8 mouse cellular contexts compared by ENCODE assay signal in genomic region chr17:87351241-87352105, GRCm38 (mm10).
A peak's percentile ranks its signal among the peaks of the same experiment; 100 is the strongest.
DNase-seq lines count a peak whose midpoint lies in the region; ATAC-seq lines count a peak whose summit lies in the region.

No protein-coding gene starts in this region.

- H3K4me1 ChIP-seq in heart, embryonic 12.5 days (replicated peaks), result peaks cover 48% of the 10 kb centered on the region
- H3K4me1 ChIP-seq in neural tube, embryonic 15.5 days, result peaks cover 28% of the 10 kb centered on the region

- peak overlapping the region; percentile 4; the same call in 1 of the 2 replicates for H3K9ac ChIP-seq in heart, embryonic 12.5 days
- H3K9ac ChIP-seq in neural tube, embryonic 15.5 days (replicated peaks), result no peak overlapping the region

- no peaks in the 10 kb centered on the region for H3K27me3 ChIP-seq in heart, embryonic 12.5 days (replicated peaks)
- H3K27me3 ChIP-seq in neural tube, embryonic 15.5 days (replicated peaks), result no peaks in the 10 kb centered on the region

- ATAC-seq in heart, embryonic 12.5 days (ENCODE audit: insufficient number of reproducible peaks, low FRiP score), result no peak
- no peak for ATAC-seq in neural tube, embryonic 15.5 days (ENCODE audit: low FRiP score)

- 0 out of 2 replicates have a peak, but pooled peaks cover 2% of the 10 kb centered on the region for H3K9me3 ChIP-seq in heart, embryonic 12.5 days (replicated peaks)
- no peaks in the 10 kb centered on the region for H3K9me3 ChIP-seq in neural tube, embryonic 15.5 days (replicated peaks)

- no peak overlapping the region for H3K4me3 ChIP-seq in heart, embryonic 12.5 days
- H3K4me3 ChIP-seq in neural tube, embryonic 15.5 days (replicated peaks), result no peak overlapping the region

- peak; percentile 65 for DNase-seq in Muller cell, postnatal 12 days (ENCODE audit: inconsistent ontology term)
- DNase-seq in cerebellum, postnatal 10 days, result peak; percentile 74 to 81
- DNase-seq in kidney, adult 9 months, result peak; percentile 93
- no peak for DNase-seq in layer of hippocampus, postnatal 10 days (ENCODE audit: low spot score in 2 of 2)
- no peak for DNase-seq in spleen, postnatal 10 days (ENCODE audit: low spot score in 2 of 2)
- DNase-seq in thymus, postnatal 25 days, result no peak

- no peaks in the 10 kb centered on the region for H3K36me3 ChIP-seq in heart, embryonic 12.5 days
- no peaks in the 10 kb centered on the region for H3K36me3 ChIP-seq in neural tube, embryonic 15.5 days

- 19% methylated on average over 20 of the region's 20 CpGs for WGBS in heart, embryonic 12.5 days
- WGBS in neural tube, embryonic 15.5 days, result 28% methylated on average over 20 of the region's 20 CpGs

- H3K4me2 ChIP-seq in heart, embryonic 12.5 days, result peak overlapping the region; percentile 48
- peak overlapping the region; percentile 17; the same call in 1 of the 2 replicates for H3K4me2 ChIP-seq in neural tube, embryonic 15.5 days

- peak overlapping the region; percentile 73 for H3K27ac ChIP-seq in heart, embryonic 12.5 days (ENCODE audit: poor library complexity, severe bottlenecking)
- H3K27ac ChIP-seq in neural tube, embryonic 15.5 days (replicated peaks), result no peak overlapping the region; the same call in 1 of the 2 replicates

Comparison
In these comparisons a context has a peak if more than half of its experiments do, and no peak if none do; other contexts are left out.
1. DNase-seq: peak in Muller cell, postnatal 12 days (single experiment), cerebellum, postnatal 10 days (2 of 2) and kidney, adult 9 months (single experiment); none in layer of hippocampus, postnatal 10 days (0 of 2), spleen, postnatal 10 days (0 of 2) and thymus, postnatal 25 days (single experiment).